Mouse (Mus musculus) c-Kit-positive CD71-negative TER-119-negative erythroid progenitor cells, embryonic 14.5 days (primary cell): Measurements from ENCODE around the gene Alb.

ENCODE experiments used
- DNase-seq: peaks from one replicate; pipeline ENCODE4 v3.0.0-alpha.2; 2013; ENCODE audit warnings: low read depth

The Alb gene

DNA sequence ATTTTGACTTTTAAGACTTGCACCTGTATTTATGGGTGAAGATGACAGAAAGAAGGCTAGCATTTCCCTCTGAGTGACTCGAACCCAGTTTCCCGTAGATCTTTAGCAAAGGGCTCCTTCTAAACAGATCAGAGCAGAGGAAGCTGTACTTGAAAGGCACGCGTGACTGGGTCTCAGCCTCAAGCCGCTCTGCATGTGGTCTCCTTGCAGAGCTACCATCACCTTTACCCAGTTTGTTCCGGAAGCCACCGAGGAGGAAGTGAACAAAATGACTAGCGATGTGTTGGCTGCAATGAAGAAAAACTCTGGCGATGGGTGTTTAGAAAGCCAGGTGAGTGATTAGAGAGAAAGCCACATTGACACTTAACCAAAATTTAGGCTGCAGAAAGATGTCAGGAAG, 31.7 kb downstream of the Alb start:
- DNase-seq = no peak

DNA sequence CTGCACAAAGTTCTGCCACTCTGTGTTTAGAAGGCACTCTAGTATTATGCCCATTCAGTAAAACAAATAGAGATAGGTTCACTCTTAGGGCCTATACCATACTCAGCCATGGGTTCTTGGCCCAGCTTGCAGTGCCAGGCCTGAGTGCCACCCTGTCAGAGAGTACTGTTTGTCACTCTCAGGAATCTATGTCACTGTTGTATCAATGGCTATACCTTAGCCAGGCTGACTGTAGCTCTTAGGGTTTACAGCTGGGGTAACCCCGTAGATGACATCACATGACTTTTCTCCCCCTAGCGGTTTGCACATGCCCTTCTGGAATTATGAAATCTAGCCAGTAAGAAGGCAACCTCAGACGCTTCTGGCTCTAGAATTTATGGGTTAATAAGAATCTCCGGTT, 33.6 kb downstream of the Alb start:
- DNase-seq = no peak

DNA sequence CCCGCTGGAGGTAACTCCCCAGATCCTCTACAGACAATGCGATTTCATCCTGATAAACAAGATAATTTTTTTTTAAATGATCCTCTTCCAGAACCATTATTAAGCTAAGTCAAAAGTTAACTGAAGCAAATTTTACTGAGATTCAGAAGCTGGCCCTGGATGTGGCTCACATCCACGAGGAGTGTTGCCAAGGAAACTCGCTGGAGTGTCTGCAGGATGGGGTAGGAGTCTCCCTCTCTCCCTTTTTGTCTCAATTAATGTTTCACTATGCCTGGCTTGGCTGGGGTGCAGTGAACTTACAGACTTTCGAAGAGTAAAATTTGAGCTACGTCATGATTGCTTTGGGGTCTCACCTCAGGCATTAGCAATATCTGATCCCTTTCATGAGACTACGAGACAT, 38.8 kb downstream of the Alb start:
- DNase-seq = no peak

DNA sequence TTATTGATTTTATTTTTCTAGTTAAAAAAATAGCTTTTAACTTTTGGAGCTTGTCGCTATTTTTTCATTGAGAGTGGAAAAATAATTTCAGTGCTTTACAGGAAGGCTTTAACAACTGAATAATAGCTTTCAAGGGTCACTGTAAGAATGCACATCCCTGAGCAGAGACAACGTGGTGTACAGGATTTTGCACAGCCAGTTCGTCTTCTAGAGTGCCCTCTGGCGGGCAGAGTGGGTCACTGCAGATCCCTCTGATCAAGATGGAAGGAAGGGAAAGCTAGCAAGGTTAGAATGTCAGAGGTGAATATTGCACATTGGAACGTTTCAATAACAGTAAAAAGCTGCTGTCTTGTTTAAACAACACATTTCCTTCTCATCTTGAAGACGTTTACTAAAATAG, 40.0 kb downstream of the Alb start:
- peak; percentile 59 for DNase-seq

DNA sequence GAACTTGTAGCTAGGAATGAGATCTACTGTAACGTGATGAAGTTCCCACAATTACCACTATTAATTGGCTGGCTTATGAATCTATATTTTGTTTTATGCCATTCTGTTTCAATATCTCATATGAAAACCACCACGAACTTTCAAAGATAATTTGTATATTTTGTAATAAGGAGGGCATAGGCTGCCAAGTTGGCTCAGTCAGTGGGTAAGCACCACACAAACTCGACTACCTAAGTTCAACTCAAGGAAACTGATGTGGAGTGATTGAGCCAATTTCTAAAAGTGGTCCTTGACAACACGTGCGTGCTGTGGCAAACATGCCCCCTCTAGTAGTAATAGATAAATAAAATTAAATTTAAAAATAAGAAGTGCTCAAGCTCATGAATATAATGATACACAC, 41.1 kb downstream of the Alb start:
- DNase-seq = no peak

DNA sequence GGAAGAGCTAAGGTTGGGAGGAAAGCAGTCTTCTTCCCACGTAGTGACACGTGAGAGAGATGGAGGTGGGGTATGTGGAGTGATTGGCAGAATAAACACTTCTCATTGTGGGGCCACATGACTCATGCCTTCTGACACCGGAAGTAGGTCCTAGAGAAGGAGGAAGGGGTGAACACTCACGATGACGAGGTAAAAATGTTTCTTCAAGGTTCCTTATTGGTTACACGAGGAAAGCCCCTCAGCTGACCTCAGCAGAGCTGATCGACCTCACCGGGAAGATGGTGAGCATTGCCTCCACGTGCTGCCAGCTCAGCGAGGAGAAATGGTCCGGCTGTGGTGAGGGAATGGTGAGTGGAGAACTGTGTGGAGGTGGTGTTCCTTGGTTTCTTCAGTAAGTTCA, 44.0 kb downstream of the Alb start:
- peak; percentile 10 for DNase-seq

DNA sequence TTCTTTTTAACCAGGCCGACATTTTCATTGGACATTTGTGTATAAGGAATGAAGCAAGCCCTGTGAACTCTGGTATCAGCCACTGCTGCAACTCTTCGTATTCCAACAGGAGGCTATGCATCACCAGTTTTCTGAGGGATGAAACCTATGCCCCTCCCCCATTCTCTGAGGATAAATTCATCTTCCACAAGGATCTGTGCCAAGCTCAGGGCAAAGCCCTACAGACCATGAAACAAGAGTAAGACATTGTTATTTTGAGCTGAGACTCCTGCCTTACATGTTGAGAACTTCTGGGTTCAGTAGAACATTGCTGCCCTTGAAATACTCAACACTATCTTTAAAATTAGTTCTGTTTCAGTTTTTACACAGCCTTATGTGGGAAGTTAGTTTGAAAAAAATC, 45.8 kb downstream of the Alb start:
- no peak for DNase-seq

DNA sequence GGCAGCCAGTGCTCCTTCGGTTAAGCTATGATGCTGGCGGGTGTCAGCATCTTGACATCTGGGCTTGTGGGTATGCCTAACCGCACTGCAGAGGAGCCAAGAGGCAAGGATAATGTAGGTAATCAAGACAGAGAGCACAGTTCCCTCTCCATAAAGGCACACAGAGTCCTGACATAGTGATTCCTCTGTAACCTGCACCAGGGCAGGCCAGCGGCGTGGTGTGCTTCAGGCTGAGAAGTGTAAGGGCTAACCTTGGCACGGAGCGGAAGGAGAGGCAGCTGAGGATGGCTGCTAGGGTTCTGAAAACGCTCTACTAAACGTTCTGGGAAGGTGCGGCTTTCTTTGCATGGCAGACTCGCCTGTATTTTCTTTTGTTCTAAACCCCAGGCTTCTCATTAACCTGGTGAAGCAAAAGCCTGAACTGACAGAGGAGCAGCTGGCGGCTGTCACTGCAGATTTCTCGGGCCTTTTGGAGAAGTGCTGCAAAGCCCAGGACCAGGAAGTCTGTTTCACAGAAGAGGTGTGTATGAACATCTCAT, 46.8 kb downstream of the Alb start:
- no peak for DNase-seq

DNA sequence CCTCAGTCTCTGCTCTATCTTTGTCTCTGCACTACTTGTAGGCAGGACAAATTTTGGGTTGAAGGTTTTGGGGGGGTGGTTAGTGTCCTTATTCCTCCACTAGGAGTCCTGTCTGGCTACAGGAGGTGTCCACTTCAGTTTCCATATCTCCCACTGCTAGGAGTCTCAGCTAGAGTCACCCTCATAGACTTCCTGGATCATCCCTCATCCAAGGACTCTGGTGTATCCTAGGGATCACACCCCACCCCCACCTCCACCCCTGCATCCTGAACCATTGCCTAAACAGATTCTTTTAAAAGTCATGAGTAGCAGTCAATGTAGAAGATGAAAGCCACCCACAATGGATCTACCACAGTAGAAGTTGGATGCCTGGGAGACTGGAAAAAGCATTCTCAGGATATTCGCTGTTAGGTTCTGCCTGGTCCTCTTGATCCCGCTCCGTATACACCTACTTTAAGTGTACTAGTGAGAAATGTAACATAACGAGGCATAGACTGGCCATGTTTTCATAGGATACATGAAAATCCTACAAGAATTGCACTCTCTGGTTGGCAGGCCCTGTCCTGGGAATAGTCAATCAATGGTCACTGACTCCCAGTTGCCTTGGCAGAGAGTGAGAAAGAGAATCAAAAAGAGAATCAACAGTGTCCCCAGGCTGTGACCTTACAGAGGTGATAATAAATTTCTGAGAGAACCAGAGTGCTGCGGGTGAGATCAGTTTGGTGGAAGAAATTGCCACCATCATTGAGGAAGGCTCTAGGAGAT, 49.3 kb downstream of the Alb start:
- DNase-seq = no peak

DNA sequence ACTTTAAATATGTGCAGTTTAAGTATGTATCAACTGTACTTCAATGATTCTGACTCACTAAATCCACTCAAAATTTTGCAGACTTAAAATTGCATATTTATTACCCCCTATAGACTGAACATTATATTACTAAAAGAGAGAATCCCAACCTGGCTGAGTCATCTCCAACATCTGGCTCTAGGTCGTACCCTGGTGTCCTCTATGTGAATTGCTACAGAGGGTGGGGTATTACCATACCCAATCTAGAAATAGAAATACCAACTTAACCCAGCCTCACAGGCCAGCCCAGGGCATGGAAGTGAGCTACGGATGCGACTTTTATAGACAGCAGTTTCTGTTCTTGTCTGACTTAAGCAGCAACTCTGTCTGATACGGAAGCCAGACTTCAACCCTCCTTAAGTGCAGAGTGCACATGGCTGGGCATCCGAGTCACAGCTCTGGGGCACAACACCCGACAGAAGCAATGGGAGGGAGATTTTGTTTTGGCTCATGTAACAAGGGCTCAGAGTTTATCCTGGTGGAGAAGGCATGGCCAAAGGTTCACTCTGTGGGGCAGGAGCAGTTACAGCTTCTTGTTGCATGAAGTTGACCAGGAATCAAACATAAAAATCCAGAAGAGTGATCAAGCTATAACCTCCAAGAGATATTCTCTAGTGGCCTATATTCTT, 51.7 kb downstream of the Alb start:
- no peak for DNase-seq

DNA sequence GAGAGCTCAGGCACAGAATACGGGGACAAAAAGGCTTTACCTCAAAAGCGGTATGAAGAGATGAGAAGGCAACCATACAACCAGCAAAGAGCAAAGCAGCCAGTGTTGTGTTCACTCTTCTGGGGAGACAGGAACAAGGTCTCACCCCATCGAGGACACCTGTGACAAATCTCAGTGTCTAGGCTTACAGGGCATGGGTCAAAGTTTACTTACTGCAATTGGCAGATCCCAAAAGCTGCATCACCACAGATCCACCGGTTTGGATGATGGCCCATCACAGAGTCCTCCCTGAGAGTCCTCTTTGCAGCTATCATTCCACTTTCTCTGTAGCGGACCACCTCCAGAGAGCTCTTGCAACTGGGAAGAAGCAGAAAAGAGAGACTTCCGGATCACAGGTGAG, 54.9 kb downstream of the Alb start:
- DNase-seq = no peak

DNA sequence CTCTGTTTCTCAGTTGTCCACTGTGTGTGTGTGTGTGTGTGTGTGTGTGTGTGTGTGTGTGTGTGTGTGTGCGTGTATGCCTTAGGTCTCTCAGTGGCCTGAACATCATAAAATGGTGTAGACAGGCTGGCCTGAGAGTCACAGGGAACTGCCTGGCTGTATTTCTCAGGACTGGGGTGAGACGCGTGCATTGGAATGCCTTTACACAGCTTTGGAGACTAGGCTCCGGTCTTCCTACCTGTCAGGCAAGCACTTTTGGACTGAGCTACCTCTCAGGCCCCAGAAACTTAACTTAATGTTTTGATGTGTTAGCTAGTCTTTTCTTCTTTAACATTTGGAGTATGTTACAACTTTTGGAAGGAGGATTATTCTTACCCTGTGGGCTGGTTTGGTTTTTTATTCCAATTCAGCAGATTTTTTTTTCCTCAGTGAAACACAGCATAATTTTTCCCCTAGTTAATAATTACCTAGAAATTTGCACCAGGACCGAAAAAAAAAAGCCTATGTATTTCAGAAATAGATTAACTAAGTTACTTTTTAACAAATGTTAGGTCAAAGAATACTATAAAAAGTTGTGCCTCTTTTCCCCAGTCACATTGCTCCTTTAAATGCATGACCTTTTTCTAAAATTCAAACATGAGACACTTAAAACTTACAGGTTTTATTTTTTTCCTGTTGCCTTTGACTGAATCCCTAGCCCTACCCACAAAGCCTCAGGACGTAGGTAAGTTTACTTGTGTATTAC, 57.8 kb downstream of the Alb start, which contains the start of gene Afm:
TSS of gene Afm (plus strand) at position 577 of the 745 bp plus-strand sequence.
- DNase-seq = no peak
